Mouse (Mus musculus) kidney, postnatal 0 days (tissue): ENCODE data around the gene Nr5a2. TPM values are rescaled to one million over a fixed set of nuclear protein-coding genes. Genes with fewer than 3 reads are reported as not detected.

Experiments used
- ATAC-seq: fragments of 200-750 bp; cut with Nextera tagmentation; replicated peaks from 2 replicates; pipeline ENCODE4 v1.8.0; 2017; ENCODE audit warnings: low read depth, moderate number of reproducible peaks, moderate TSS enrichment, moderate library complexity; ENCODE audit not compliant: low FRiP score
- DNase-seq: peaks from one replicate; pipeline ENCODE4 v3.0.0-alpha.2; 2016; ENCODE audit warnings: low spot score
- H3K27ac ChIP-seq: fragments of 300-500 bp; sonication (generic); 2 replicates; pipeline ENCODE4 v1.5.1; 2014; ENCODE audit warnings: mild to moderate bottlenecking
- H3K27me3 ChIP-seq: fragments of 300-500 bp; sonication (generic); 2 replicates; pipeline ENCODE4 v1.6.1; 2014; ENCODE audit warnings: low read length, mixed read lengths; ENCODE audit not compliant: insufficient read depth
- H3K36me3 ChIP-seq: fragments of 300-500 bp; sonication (generic); 2 replicates; pipeline ENCODE4 v1.6.1; 2014; ENCODE audit warnings: low read length, mixed read lengths; ENCODE audit not compliant: insufficient read depth
- H3K4me1 ChIP-seq: fragments of 300-500 bp; sonication (generic); replicated peaks from 2 replicates; pipeline ENCODE4 v1.6.1; 2014; ENCODE audit warnings: antibody characterized with exemption, low read length, mixed read lengths; ENCODE audit not compliant: insufficient read depth
- H3K4me2 ChIP-seq: fragments of 300-500 bp; sonication (generic); 2 replicates; pipeline ENCODE4 v1.6.1; 2014; ENCODE audit warnings: mild to moderate bottlenecking, low read length, moderate library complexity, mixed read lengths
- H3K4me3 ChIP-seq: fragments of 300-500 bp; sonication (generic); replicated peaks from 2 replicates; pipeline ENCODE4 v1.5.1; 2014; ENCODE audit warnings: low read depth, low read length
- H3K9ac ChIP-seq: fragments of 300-500 bp; sonication (generic); 2 replicates; pipeline ENCODE4 v1.6.1; 2014; ENCODE audit warnings: low read depth, low read length
- H3K9me3 ChIP-seq: fragments of 300-500 bp; sonication (generic); replicated peaks from 2 replicates; pipeline ENCODE4 v1.6.1; 2016; ENCODE audit warnings: low read length, inconsistent platforms, mixed read lengths
- CTCF ChIP-seq: IDR thresholded peaks from 2 replicates; pipeline ENCODE4 v1.5.1; 2016; ENCODE audit warnings: antibody characterized with exemption, low read depth, mild to moderate bottlenecking, moderate library complexity
- WGBS: fragments of 180-500 bp; shearing (Covaris S2); extraction: QIAGEN DNeasy Blood & Tissue Kit; methylation state at CpG from one replicate; pipeline ENCODE4 v1.1.7; 2014; 5-methylcytosine and 5-hydroxymethylcytosine counted together
- polyA plus RNA-seq: library from polyadenylated mRNA; unstranded; fragments of >200 nt; fragmentation: Nextera tagmentation; extraction: Ambion mirVana; gene quantifications from 2 replicates; pipeline ENCODE4 v1.2.1, GENCODE M21; 2015

Gene Nr5a2
- polyA plus RNA-seq, 1 experiment from 2014 or later: 0.34 TPM

GRCm38 (mm10) chr1:136918791-136919190 is 41.5 kb downstream of the Nr5a2 start:
- WGBS: 48% methylated on average over 9 of the region's 9 CpGs
- Histone ChIP-seq H3K9me3 (no peaks in the 10 kb centered on the region), H3K27me3 (peaks cover 15% of the 10 kb centered on the region), H3K27ac (no peak overlapping the region), H3K36me3 (no peaks in the 10 kb centered on the region), H3K9ac (no peak overlapping the region), H3K4me3 (no peak overlapping the region), H3K4me2 (no peak overlapping the region), H3K4me1 (no peaks in the 10 kb centered on the region)
- TF ChIP-seq CTCF: no peak
- no peak for ATAC-seq
- peak; percentile 16 for DNase-seq

- ATAC-seq (no peak), DNase-seq (peak; percentile 66)
- Histone ChIP-seq H3K27me3 (peaks cover 19% of the 10 kb centered on the region), H3K36me3 (no peaks in the 10 kb centered on the region), H3K4me2 (peak overlapping the region; percentile 23; the same call in 1 of the 2 replicates), H3K4me3 (no peak overlapping the region), H3K4me1 (no peaks in the 10 kb centered on the region; the same call in 1 of the 2 replicates), H3K9ac (no peak overlapping the region), H3K9me3 (no peaks in the 10 kb centered on the region), H3K27ac (no peak overlapping the region)
- no peak for TF ChIP-seq CTCF
- WGBS: 20% methylated on average over 11 of the region's 11 CpGs
These were observed 44.8 kb downstream of the Nr5a2 start for GRCm38 (mm10) chr1:136915438-136915837.

- 0 out of 2 replicates have a peak, but pooled peaks have one; percentile 13 for ATAC-seq
- H3K36me3 ChIP-seq: no peaks in the 10 kb centered on the region
- no peak overlapping the region for H3K4me2 ChIP-seq
- DNase-seq: peak; percentile 54
- H3K27me3 ChIP-seq: peaks cover 15% of the 10 kb centered on the region
- TF ChIP-seq CTCF: no peak
- H3K27ac ChIP-seq: no peak overlapping the region
- no peak overlapping the region for H3K4me3 ChIP-seq
- no peak overlapping the region for H3K9ac ChIP-seq
- no peaks in the 10 kb centered on the region for H3K9me3 ChIP-seq
- H3K4me1 ChIP-seq: no peaks in the 10 kb centered on the region; the same call in 1 of the 2 replicates
- 18% methylated on average over 10 of the region's 10 CpGs for WGBS
These were observed 48.3 kb downstream of the Nr5a2 start for GRCm38 (mm10) chr1:136911996-136912395.

- Histone ChIP-seq H3K4me2 (no peak overlapping the region), H3K4me1 (no peaks in the 10 kb centered on the region; the same call in 1 of the 2 replicates), H3K4me3 (no peak overlapping the region), H3K27ac (no peak overlapping the region), H3K27me3 (peaks cover 15% of the 10 kb centered on the region), H3K9me3 (no peaks in the 10 kb centered on the region), H3K9ac (no peak overlapping the region), H3K36me3 (no peaks in the 10 kb centered on the region)
- 33% methylated on average over 2 of the region's 2 CpGs for WGBS
- DNase-seq: no peak
- no peak for ATAC-seq
- TF ChIP-seq CTCF: no peak
These were observed 48.7 kb downstream of the Nr5a2 start for GRCm38 (mm10) chr1:136911594-136911860.

- H3K9me3 ChIP-seq: no peaks in the 10 kb centered on the region
- DNase-seq (no peak), ATAC-seq (no peak)
- WGBS: 41% methylated on average over 12 of the region's 12 CpGs
- no peak overlapping the region for H3K9ac ChIP-seq
- no peak for TF ChIP-seq CTCF
- no peak overlapping the region for H3K4me3 ChIP-seq
- H3K4me1 ChIP-seq: no peaks in the 10 kb centered on the region; the same call in 1 of the 2 replicates
- no peaks in the 10 kb centered on the region for H3K36me3 ChIP-seq
- peaks cover 13% of the 10 kb centered on the region for H3K27me3 ChIP-seq
- H3K27ac ChIP-seq: no peak overlapping the region
- H3K4me2 ChIP-seq: no peak overlapping the region
These were observed 49.3 kb downstream of the Nr5a2 start for GRCm38 (mm10) chr1:136910741-136911593.

GRCm38 (mm10) chr1:136910144-136910543 is 50.1 kb downstream of the Nr5a2 start:
- WGBS: 77% methylated on average over 12 of the region's 12 CpGs
- Histone ChIP-seq H3K4me2 (no peak overlapping the region), H3K27me3 (peaks cover 12% of the 10 kb centered on the region), H3K4me1 (no peaks in the 10 kb centered on the region; the same call in 1 of the 2 replicates), H3K36me3 (no peaks in the 10 kb centered on the region), H3K9me3 (no peaks in the 10 kb centered on the region), H3K27ac (no peak overlapping the region), H3K9ac (no peak overlapping the region), H3K4me3 (no peak overlapping the region)
- TF ChIP-seq CTCF: no peak
- ATAC-seq: no peak
- no peak for DNase-seq
